ENCODE assay signal across 12 mouse cellular contexts in genomic region chr8:74557539-74558464, GRCm38 (mm10).
DNase-seq lines count a peak whose midpoint lies in the region; ATAC-seq lines count a peak whose summit lies in the region.
"Had no signal": no experiment of that assay in that cellular context is flagged by ENCODE, and none has a peak within 500 bp of the region (broad histone marks: within the 10 kb centered on the region; RNA-seq: fewer than 3 reads in every experiment).

No protein-coding gene starts in this region.

- H3K9me3 ChIP-seq in forebrain, embryonic 15.5 days = no peaks in the 10 kb centered on the region
- no peaks in the 10 kb centered on the region for H3K9me3 ChIP-seq in forebrain, embryonic 11.5 days (ENCODE audit: control insufficient read depth, low read length)
- no peaks in the 10 kb centered on the region for H3K9me3 ChIP-seq in midbrain, embryonic 15.5 days
- H3K9me3 ChIP-seq in midbrain, embryonic 11.5 days (ENCODE audit: control insufficient read depth, low read length) = no peaks in the 10 kb centered on the region
- no peaks in the 10 kb centered on the region for H3K9me3 ChIP-seq in neural tube, embryonic 14.5 days (ENCODE audit: control insufficient read depth, low read length)
- H3K9me3 ChIP-seq: intestine, embryonic 15.5 days had no signal

- H3K9ac ChIP-seq in forebrain, embryonic 15.5 days (replicated peaks) = no peak overlapping the region
- no peak overlapping the region for H3K9ac ChIP-seq in forebrain, embryonic 11.5 days (ENCODE audit: low read length)
- H3K9ac ChIP-seq in midbrain, embryonic 15.5 days = no peak overlapping the region
- H3K9ac ChIP-seq in midbrain, embryonic 11.5 days (ENCODE audit: low read length) = no peak overlapping the region
- H3K9ac ChIP-seq in neural tube, embryonic 14.5 days (replicated peaks; ENCODE audit: low read depth, low read length) = no peak overlapping the region
- H3K9ac ChIP-seq: intestine, embryonic 15.5 days; liver, postnatal 0 days had no signal

- WGBS in forebrain, embryonic 15.5 days = 17% methylated on average over 5 of the region's 5 CpGs
- 65% methylated on average over 5 of the region's 5 CpGs for WGBS in forebrain, embryonic 11.5 days
- 46% methylated on average over 5 of the region's 5 CpGs for WGBS in midbrain, embryonic 15.5 days
- WGBS in midbrain, embryonic 11.5 days = 82% methylated on average over 5 of the region's 5 CpGs
- WGBS in neural tube, embryonic 14.5 days = 16% methylated on average over 5 of the region's 5 CpGs

- H3K36me3 ChIP-seq in forebrain, embryonic 15.5 days = no peaks in the 10 kb centered on the region
- H3K36me3 ChIP-seq in forebrain, embryonic 11.5 days (ENCODE audit: control insufficient read depth, insufficient read depth, low read length) = no peaks in the 10 kb centered on the region
- H3K36me3 ChIP-seq in midbrain, embryonic 15.5 days (replicated peaks) = no peaks in the 10 kb centered on the region
- no peaks in the 10 kb centered on the region for H3K36me3 ChIP-seq in midbrain, embryonic 11.5 days (ENCODE audit: control insufficient read depth, insufficient read depth, low read length)
- H3K36me3 ChIP-seq in neural tube, embryonic 14.5 days (ENCODE audit: control insufficient read depth, insufficient read depth, low read length) = no peaks in the 10 kb centered on the region
- H3K36me3 ChIP-seq: intestine, embryonic 15.5 days had no signal

- 0 out of 2 replicates have a peak overlapping the region, but pooled peaks have one; percentile 19 for H3K4me2 ChIP-seq in forebrain, embryonic 15.5 days (replicated peaks)
- no peak overlapping the region for H3K4me2 ChIP-seq in forebrain, embryonic 11.5 days (ENCODE audit: low read depth, low read length, severe bottlenecking)
- H3K4me2 ChIP-seq in midbrain, embryonic 15.5 days = no peak overlapping the region
- no peak overlapping the region for H3K4me2 ChIP-seq in midbrain, embryonic 11.5 days
- no peak overlapping the region for H3K4me2 ChIP-seq in neural tube, embryonic 14.5 days (ENCODE audit: low read depth, low read length)
- H3K4me2 ChIP-seq: intestine, embryonic 15.5 days had no signal

- ATAC-seq in forebrain, embryonic 15.5 days (replicated peaks) = peak; percentile 77
- no peak for ATAC-seq in forebrain, embryonic 11.5 days (replicated peaks; ENCODE audit: low FRiP score)
- peak; percentile 50 for ATAC-seq in midbrain, embryonic 15.5 days (replicated peaks)
- ATAC-seq in midbrain, embryonic 11.5 days (ENCODE audit: low FRiP score) = no peak
- peak; percentile 77 for ATAC-seq in neural tube, embryonic 14.5 days (ENCODE audit: low read depth)
- ATAC-seq: intestine, embryonic 15.5 days; liver, postnatal 0 days had no signal

- no peak overlapping the region for H3K4me3 ChIP-seq in forebrain, embryonic 15.5 days
- H3K4me3 ChIP-seq in forebrain, embryonic 11.5 days (ENCODE audit: low read depth, low read length) = no peak overlapping the region
- H3K4me3 ChIP-seq in midbrain, embryonic 15.5 days = no peak overlapping the region
- no peak overlapping the region for H3K4me3 ChIP-seq in midbrain, embryonic 11.5 days (ENCODE audit: low read depth, low read length)
- H3K4me3 ChIP-seq in neural tube, embryonic 14.5 days (ENCODE audit: low read depth, low read length) = no peak overlapping the region
- H3K4me3 ChIP-seq: erythroblast, embryonic 14.5 days; intestine, embryonic 15.5 days had no signal

- no peak for DNase-seq in forebrain, embryonic 11.5 days (ENCODE audit: low spot score)
- DNase-seq in midbrain, embryonic 11.5 days (ENCODE audit: low spot score, missing footprints) = no peak
- DNase-seq in forelimb bud, embryonic 11.5 days (ENCODE audit: low read depth, low spot score) = peak; percentile 23
- DNase-seq in urinary bladder, postnatal 36 days (ENCODE audit: low spot score in 2 of 2) = no peak
- DNase-seq: cerebellum, adult 9-10 months; liver, postnatal 0 days; right cerebral cortex, postnatal 25 days had no signal

- peaks cover 16% of the 10 kb centered on the region for H3K4me1 ChIP-seq in forebrain, embryonic 15.5 days
- no peaks in the 10 kb centered on the region for H3K4me1 ChIP-seq in forebrain, embryonic 11.5 days (replicated peaks; ENCODE audit: control insufficient read depth, insufficient read depth, low read length)
- H3K4me1 ChIP-seq in midbrain, embryonic 15.5 days = no peaks in the 10 kb centered on the region
- H3K4me1 ChIP-seq in midbrain, embryonic 11.5 days (ENCODE audit: control insufficient read depth, insufficient read depth, low read length) = no peaks in the 10 kb centered on the region
- H3K4me1 ChIP-seq in neural tube, embryonic 14.5 days (ENCODE audit: control insufficient read depth, insufficient read depth, low read length) = peaks cover 6% of the 10 kb centered on the region; the same call in 1 of the 2 replicates
- H3K4me1 ChIP-seq: intestine, embryonic 15.5 days had no signal

- no peak overlapping the region; the same call in 1 of the 2 replicates for H3K27ac ChIP-seq in forebrain, embryonic 15.5 days (replicated peaks)
- H3K27ac ChIP-seq in forebrain, embryonic 11.5 days (ENCODE audit: low read depth, low read length) = no peak overlapping the region
- no peak overlapping the region for H3K27ac ChIP-seq in midbrain, embryonic 15.5 days
- H3K27ac ChIP-seq in midbrain, embryonic 11.5 days (ENCODE audit: low read depth, low read length) = no peak overlapping the region
- no peak overlapping the region; the same call in 1 of the 2 replicates for H3K27ac ChIP-seq in neural tube, embryonic 14.5 days (ENCODE audit: low read depth, low read length)
- H3K27ac ChIP-seq: intestine, embryonic 15.5 days had no signal

- no peaks in the 10 kb centered on the region for H3K27me3 ChIP-seq in forebrain, embryonic 15.5 days
- H3K27me3 ChIP-seq in forebrain, embryonic 11.5 days (ENCODE audit: control insufficient read depth, insufficient read depth, low read length) = no peaks in the 10 kb centered on the region
- H3K27me3 ChIP-seq in midbrain, embryonic 15.5 days (replicated peaks) = no peaks in the 10 kb centered on the region
- no peaks in the 10 kb centered on the region for H3K27me3 ChIP-seq in midbrain, embryonic 11.5 days (ENCODE audit: control insufficient read depth, insufficient read depth, low read length)
- no peaks in the 10 kb centered on the region for H3K27me3 ChIP-seq in neural tube, embryonic 14.5 days (ENCODE audit: control insufficient read depth, insufficient read depth, low read length)
- H3K27me3 ChIP-seq: intestine, embryonic 15.5 days had no signal

Comparison
In these comparisons a context has a peak if more than half of its experiments do, and no peak if none do; other contexts are left out.
1. ATAC-seq: peak in forebrain, embryonic 15.5 days (single experiment), midbrain, embryonic 15.5 days (single experiment) and neural tube, embryonic 14.5 days (single experiment); none in forebrain, embryonic 11.5 days (single experiment) and midbrain, embryonic 11.5 days (single experiment).